Comparison of ENCODE assay signal across 9 mouse cellular contexts in genomic region chr1:87900979-87901378, GRCm38 (mm10). TPM values are rescaled to one million over a fixed set of nuclear protein-coding genes. Genes with fewer than 3 reads are reported as not detected.
DNase-seq lines count a peak whose midpoint lies in the region; ATAC-seq and TF ChIP-seq lines count a peak whose summit lies in the region.
"Had no signal": no experiment of that assay in that cellular context is flagged by ENCODE, and none has a peak within 500 bp of the region (broad histone marks: within the 10 kb centered on the region; RNA-seq: fewer than 3 reads in every experiment).

No protein-coding gene starts in this region.

- peak overlapping the region; percentile 49 for H3K27ac ChIP-seq in bone marrow, adult 2 months (ENCODE audit: control insufficient read depth, insufficient read depth, low read depth, low read length, poor library complexity)
- peak overlapping the region; percentile 77 for H3K27ac ChIP-seq in liver, embryonic 16.5 days (ENCODE audit: low read length)
- H3K27ac ChIP-seq: midbrain, embryonic 12.5 days had no signal

- no peak for TF ChIP-seq POLR2A in bone marrow, adult 2 months (IDR thresholded peaks at IDR 0.05; ENCODE audit: borderline replicate concordance, control insufficient read depth, low read depth, low read length)

- intact Hi-C loops in heart, postnatal 14 days (cut with DNase I) = no loop called here

- H3K27me3 ChIP-seq in liver, embryonic 16.5 days (ENCODE audit: control insufficient read depth, insufficient read depth, low read depth, low read length) = no peaks in the 10 kb centered on the region
- H3K27me3 ChIP-seq: midbrain, embryonic 12.5 days had no signal

- H3K4me2 ChIP-seq in liver, embryonic 16.5 days (ENCODE audit: low read depth, low read length) = no peak overlapping the region
- H3K4me2 ChIP-seq: midbrain, embryonic 12.5 days had no signal

- no peak overlapping the region for H3K9ac ChIP-seq in liver, embryonic 16.5 days (ENCODE audit: low read depth, low read length)
- H3K9ac ChIP-seq: midbrain, embryonic 12.5 days had no signal

- H3K4me3 ChIP-seq in bone marrow, adult 2 months (replicated peaks; ENCODE audit: control insufficient read depth, low read depth, low read length) = no peak overlapping the region
- no peak overlapping the region for H3K4me3 ChIP-seq in liver, embryonic 16.5 days (ENCODE audit: low read depth, low read length)
- H3K4me3 ChIP-seq: midbrain, embryonic 12.5 days had no signal

- H3K36me3 ChIP-seq in liver, embryonic 16.5 days (ENCODE audit: control insufficient read depth, insufficient read depth) = no peaks in the 10 kb centered on the region
- H3K36me3 ChIP-seq: midbrain, embryonic 12.5 days had no signal

- H3K4me1 ChIP-seq in bone marrow, adult 2 months (ENCODE audit: control insufficient read depth, insufficient read depth, low read length) = peaks cover 5% of the 10 kb centered on the region; the same call in 1 of the 2 replicates
- H3K4me1 ChIP-seq in liver, embryonic 16.5 days (ENCODE audit: control insufficient read depth, low read depth, low read length) = peaks cover 18% of the 10 kb centered on the region
- H3K4me1 ChIP-seq: midbrain, embryonic 12.5 days had no signal

- no peak for TF ChIP-seq CTCF in bone marrow, adult 2 months (IDR thresholded peaks at IDR 0.05; ENCODE audit: control insufficient read depth, insufficient read depth, low read length)

- no peaks in the 10 kb centered on the region for H3K9me3 ChIP-seq in liver, embryonic 16.5 days (replicated peaks; ENCODE audit: control insufficient read depth, low read length)
- H3K9me3 ChIP-seq: midbrain, embryonic 12.5 days had no signal

- peak; percentile 70 for ATAC-seq in CD4-positive, CD25-positive, alpha-beta regulatory T cell, adult 4 months
- peak; percentile 87 for ATAC-seq in liver, embryonic 16.5 days (ENCODE audit: low read depth)
- no peak for ATAC-seq in frontal cortex, adult (ENCODE audit: low TSS enrichment)

- 24% methylated on average over 6 of the region's 6 CpGs for WGBS in bone marrow, adult 2 months
- 30% methylated on average over 6 of the region's 6 CpGs for WGBS in liver, embryonic 16.5 days (ENCODE audit: insufficient replicate concordance)

- DNase-seq in heart, postnatal 14 days = peak; percentile 47 to 53
- peak; percentile 39 to 56 for DNase-seq in thymus, postnatal 36 days
- DNase-seq in cerebellum, adult 11 months = no peak
- DNase-seq in B cell, adult 2 months = no peak

RNA-seq across cellular contexts. Expression of gene Dgkd, which starts 47.9 kb away (rescaled TPM):
- polyA plus RNA-seq in CD4-positive, CD25-positive, alpha-beta regulatory T cell, adult 4 months (2017; shearing (Covaris generic)) = 10 to 100 TPM; 38.7 to 57.0 TPM
- polyA plus RNA-seq in bone marrow, adult 2 months (2011; ENCODE audit: insufficient read depth, insufficient read length, low replicate concordance, missing spikeins) = 33.5 and 56.0 TPM in 2 replicates
- 10 to 100 TPM; 56.9 to 63.9 TPM for total RNA-seq in heart, postnatal 14 days (2021)
- polyA plus RNA-seq in liver, embryonic 16.5 days (2015; fragmentation: Nextera tagmentation; extraction: Ambion mirVana) = 9.8 and 11.9 TPM in 2 replicates

Comparison
In these comparisons a context has a peak if more than half of its experiments do, and no peak if none do; other contexts are left out.
1. DNase-seq: peak in heart, postnatal 14 days (2 of 2) and thymus, postnatal 36 days (2 of 2); none in cerebellum, adult 11 months (single experiment) and B cell, adult 2 months (0 of 2).